Mouse (Mus musculus) fibroblast of lung, adult 2 months (primary cell): Measurements from ENCODE around the gene H2-M10.5.
A peak's percentile ranks its signal among the peaks of the same experiment; 100 is the strongest.
"Not testable (repeated sequence)": the region's sequence is repeated elsewhere in the genome, so short reads cannot be mapped to it uniquely, and the experiment has no call there.

Experiments used
- DNase-seq: peaks from one replicate; pipeline ENCODE4 v3.0.0-alpha.2; 2011; ENCODE audit warnings: low read depth

Gene H2-M10.5

GRCm38 (mm10) chr17:36772610-36773009 lies at the start of gene H2-M10.5:
TSS of gene H2-M10.5 (plus strand) at chr17:36772910.
- DNase-seq: not testable (repeated sequence)

DNA sequence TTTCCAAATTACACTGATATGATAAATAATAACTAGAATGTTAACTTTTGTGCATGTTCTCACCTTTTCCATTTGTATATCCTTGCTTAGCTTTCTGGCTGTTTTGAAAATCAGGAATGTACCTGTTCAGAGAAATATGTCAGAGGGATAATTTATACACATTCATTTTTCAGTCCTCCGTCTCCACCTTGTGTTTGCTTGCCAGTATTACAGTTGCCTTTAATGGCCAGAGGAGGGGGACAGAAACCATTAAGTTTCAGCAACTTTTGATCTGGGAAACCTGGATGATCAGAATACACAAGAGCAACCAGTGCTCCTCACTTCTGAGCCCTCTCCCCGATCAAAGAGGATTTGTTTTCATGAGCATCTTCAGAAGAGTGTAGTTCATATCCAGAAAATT lies 46.7 kb upstream of the H2-M10.5 start:
- no peak for DNase-seq

GRCm38 (mm10) chr17:36763816-36764215 lies 8.9 kb upstream of the H2-M10.5 start:
- DNase-seq: no peak

- DNase-seq: not testable (repeated sequence)
Observed at GRCm38 (mm10) chr17:36764244-36764643, 8.5 kb upstream of the H2-M10.5 start.

DNA sequence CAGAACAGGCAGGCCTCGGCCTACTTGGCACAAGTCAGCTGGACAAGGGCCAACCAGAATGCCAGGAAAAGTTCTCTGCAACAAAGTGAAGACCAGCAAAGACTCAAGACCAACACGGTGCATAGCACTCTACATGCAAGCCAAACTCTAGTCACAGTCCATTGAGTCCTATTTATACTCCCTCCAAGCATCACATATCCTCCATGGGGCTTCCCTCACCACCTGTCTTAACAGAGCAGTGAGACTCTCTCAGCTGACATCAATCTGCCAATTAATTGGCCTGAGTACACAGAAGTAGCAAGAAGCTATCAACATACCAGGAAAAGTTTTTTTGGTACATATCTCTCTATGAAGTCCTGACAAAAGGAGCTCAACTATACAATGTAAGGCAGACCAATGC lies 7.3 kb upstream of the H2-M10.5 start:
- DNase-seq: not testable (repeated sequence)

GRCm38 (mm10) chr17:36781533-36781932 lies 8.8 kb downstream of the H2-M10.5 start:
- DNase-seq: no peak

- peak; percentile 6 for DNase-seq
Observed at GRCm38 (mm10) chr17:36786483-36786886, 13.8 kb downstream of the H2-M10.5 start.

GRCm38 (mm10) chr17:36788351-36788750 lies 15.6 kb downstream of the H2-M10.5 start:
- DNase-seq: no peak

DNA sequence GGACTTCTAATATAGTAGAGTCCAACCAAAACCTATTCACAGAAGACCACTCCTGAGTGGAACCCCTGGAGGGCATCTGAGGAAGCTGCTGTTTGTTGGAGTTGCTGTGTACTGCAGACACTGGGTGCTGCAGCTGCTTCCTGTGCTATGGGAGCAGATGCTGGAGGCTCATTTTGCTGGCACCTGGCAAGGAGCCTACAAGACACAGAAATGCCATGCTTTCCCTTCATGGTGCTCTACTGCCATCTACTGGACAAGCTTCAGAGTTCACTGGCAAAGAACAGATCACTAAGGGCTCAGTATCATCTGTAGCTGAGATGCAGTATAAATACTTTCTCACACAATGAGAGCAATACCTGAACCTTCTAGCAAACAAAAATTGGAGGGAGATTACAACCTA lies 16.1 kb downstream of the H2-M10.5 start:
- peak; percentile 6 for DNase-seq

DNA sequence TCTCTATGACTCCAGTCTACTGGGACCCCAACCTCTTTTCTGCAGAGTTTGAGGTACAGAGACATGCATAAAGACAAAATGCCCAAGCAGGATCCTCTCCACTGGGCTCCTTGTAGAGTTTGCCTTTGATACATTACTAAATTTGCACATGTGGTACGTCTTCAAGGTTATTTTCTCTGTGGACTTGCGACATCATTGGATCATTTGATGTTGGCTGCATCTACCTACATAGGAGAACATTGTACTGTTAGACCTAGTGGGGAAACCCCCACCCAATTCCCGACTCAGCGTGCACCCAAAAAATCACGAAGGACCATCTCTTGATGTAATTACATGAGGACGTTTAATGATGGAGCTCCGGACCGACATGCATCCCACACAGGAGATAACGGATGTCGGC lies 26.8 kb downstream of the H2-M10.5 start:
- DNase-seq: no peak

DNA sequence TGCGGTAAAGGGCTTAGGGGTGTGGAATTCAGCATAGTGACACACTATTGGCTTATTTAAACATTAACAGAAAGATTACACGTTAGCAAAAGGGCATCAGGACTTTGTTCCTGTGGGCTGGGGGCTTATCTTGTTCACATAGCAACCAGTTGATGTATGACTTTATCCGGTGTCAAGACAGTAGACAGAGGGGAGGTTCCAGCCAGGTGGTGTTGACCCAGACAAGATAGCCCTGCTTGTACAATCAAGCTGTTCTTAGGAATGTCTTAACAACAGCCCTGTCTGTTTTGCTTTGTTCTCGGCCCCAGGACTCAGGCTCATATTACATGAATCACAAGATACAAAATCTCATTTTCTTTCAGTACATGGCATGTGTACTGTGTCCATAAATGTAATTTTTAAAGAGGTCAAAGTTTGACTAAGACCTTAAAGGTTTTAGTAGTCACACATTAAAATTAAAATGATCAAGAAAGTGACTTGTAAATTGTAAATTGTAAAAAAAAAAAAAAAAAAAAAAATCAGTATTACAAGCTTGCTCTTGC lies 27.3 kb downstream of the H2-M10.5 start:
- DNase-seq: not testable (repeated sequence)

GRCm38 (mm10) chr17:36811871-36812270 lies 39.2 kb downstream of the H2-M10.5 start, which contains the start of gene H2-M10.6:
TSS of gene H2-M10.6 (plus strand) at chr17:36812171.
- DNase-seq: no peak

- DNase-seq: peak; percentile 44
Observed at GRCm38 (mm10) chr17:36824005-36824404, 51.3 kb downstream of the H2-M10.5 start.

DNA sequence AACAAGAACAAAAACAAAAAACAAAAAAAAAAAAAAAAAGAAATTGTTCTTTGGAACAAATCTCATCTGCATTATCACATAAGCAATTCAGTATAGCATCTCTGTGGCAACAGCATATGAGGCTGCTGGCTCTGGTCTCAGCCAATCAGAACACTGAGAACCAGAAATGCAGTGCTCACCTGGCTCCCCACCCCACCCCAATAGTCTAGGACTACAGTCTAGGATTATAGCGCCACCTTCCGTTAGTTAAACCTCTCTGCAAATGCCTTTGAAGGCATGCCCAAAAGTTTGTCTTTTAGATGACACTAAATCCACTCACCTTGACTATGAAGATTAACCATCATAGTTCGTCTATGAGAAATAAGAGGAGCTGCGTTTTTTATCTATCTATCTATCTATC lies 52.8 kb downstream of the H2-M10.5 start:
- no peak for DNase-seq
